Mouse (Mus musculus): ENCODE measurements around the gene Fosl1.
"Not testable (repeated sequence)": the region's sequence is repeated elsewhere in the genome, so short reads cannot be mapped to it uniquely, and the experiment has no call there.

Gene Fosl1

DNA sequence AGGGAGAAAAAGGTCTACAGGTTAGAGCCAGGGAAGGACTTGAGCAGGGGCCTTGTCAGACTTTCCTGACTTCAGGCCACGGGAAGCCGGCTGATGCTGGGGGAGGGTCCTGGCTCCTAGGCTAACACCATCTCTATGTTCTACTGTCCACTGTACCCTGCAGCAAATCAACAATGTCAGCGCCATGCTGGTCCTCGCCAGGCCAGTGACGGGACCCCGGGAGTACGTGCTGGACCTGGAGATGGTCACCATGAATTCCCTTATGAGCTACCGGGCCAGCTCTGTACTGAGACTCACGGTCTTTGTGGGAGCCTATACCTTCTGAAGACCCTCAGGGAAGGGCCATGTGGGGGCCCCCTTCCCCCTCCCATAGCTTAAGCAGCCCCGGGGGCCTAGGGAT lies 34.1 kb downstream of the Fosl1 start:
- no peak for DNase-seq (ENCODE audit: low read depth, low spot score)

GRCm38 (mm10) chr19:5483386-5484359 lies 36.3 kb downstream of the Fosl1 start:
- DNase-seq (ENCODE audit: low read depth, low spot score): no peak

DNA sequence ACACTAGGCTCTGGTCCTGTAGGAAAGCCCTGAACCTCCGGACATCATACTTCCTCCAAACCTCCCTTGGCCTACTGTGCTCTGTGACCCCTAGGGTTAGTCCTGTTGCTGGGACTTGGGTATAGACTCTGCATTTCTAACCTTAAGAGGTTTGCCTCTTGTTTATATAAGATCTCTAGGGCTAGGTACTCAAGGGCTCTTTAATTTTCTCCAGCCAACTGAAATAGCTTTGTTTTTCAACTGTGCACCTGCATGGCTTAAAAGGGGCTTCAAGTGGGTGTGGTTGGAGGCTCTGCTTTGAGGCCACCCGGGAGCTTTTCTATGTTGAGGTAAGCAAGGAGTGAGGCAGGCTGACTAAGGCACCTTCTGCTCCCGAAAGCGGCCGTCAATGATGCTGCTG lies 37.1 kb downstream of the Fosl1 start:
- DNase-seq (ENCODE audit: low read depth, low spot score): no peak

- no peak for DNase-seq (ENCODE audit: low read depth, low spot score)
Observed at GRCm38 (mm10) chr19:5485371-5485770, 38.0 kb downstream of the Fosl1 start.

GRCm38 (mm10) chr19:5485821-5486220 lies 38.5 kb downstream of the Fosl1 start:
- DNase-seq (ENCODE audit: low read depth, low spot score): no peak

- no peak for DNase-seq (ENCODE audit: low read depth, low spot score)
Observed at GRCm38 (mm10) chr19:5486286-5486685, 38.9 kb downstream of the Fosl1 start.

DNA sequence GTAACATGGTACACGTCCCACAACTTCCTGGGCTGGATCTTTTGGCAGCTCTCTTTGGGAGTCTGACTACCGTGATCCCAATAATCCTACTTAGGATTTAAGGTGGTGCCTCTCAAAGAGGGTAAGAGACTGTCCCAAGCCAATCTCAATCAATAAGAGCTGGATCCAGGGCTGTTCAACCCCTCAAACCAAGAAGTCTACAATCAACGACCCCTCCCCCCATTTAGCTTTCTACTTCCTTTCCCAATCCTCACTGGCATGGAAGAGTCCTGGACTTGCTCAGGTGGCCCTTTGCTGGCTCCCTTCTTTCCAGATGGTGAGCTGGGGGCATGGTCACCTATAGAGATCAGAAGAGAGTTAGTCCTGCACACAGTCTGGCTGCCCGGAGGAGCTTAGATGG lies 39.4 kb downstream of the Fosl1 start:
- DNase-seq (ENCODE audit: low read depth, low spot score): no peak

- peak; percentile 95 for DNase-seq (ENCODE audit: low read depth, low spot score)
Observed at GRCm38 (mm10) chr19:5487768-5488550, 40.6 kb downstream of the Fosl1 start, which contains the start of gene Mus81. Gene Mus81 (minus strand): TSS chr19:5488402.

GRCm38 (mm10) chr19:5488878-5489571 lies 41.7 kb downstream of the Fosl1 start:
- peak; percentile 96 for DNase-seq (ENCODE audit: low read depth, low spot score)

- DNase-seq (ENCODE audit: low read depth, low spot score): not testable (repeated sequence)
Observed at GRCm38 (mm10) chr19:5489721-5490120, 42.4 kb downstream of the Fosl1 start.

DNA sequence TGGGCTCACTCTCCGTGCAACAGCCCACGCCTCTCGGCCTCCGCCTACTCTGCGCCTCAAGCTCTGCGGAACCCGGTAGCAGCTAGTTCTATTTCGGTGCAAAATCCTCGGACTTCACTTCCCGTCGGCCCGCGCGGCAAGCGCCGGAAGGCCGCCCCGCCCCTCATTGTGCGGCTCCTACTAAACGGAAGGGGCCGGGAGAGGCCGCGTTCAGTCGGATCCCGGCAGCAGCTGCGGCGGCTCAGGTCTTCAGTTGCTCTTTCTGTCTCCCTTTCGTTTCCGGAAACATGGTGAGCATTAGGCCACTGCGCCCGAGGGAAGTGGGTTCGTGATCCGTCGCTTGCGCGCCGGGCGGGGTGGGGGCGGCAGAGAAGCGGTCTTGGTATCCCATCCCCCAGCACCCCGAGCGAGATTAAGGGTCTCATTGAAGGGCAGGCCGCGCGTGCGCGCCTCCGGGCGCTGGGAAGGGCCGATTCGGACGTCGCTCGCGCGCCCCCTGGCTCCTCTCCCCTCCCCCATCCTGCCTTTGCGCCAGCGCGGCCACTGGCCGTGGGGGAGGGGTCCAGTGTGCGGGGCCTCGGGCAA lies 43.1 kb downstream of the Fosl1 start, which contains the start of gene Cfl1:
Gene Cfl1 (plus strand): TSS at position 143 of the 585 bp plus-strand sequence.
- DNase-seq (ENCODE audit: low read depth, low spot score): peak; percentile 97

- DNase-seq (ENCODE audit: low read depth, low spot score): peak; percentile 85
Observed at GRCm38 (mm10) chr19:5490898-5491708, 43.8 kb downstream of the Fosl1 start.

DNA sequence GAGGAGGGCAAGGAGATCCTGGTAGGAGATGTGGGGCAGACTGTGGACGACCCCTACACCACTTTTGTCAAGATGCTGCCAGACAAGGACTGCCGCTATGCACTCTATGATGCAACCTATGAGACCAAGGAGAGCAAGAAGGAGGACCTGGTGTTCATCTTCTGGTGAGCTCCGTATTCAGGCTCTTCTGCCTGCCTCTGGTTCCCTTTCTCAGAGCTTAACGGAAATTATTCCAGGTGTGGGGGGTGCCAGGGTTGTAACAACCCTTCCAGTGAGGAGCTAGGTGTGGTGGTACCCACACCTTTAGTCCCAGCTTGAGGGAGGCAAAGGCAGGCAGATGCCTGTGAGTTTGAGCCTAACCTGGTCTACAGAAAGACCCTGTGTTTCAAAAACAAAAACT lies 45.3 kb downstream of the Fosl1 start:
- no peak for DNase-seq (ENCODE audit: low read depth, low spot score)

GRCm38 (mm10) chr19:5493301-5493721 lies 46.0 kb downstream of the Fosl1 start:
- not testable (repeated sequence) for DNase-seq (ENCODE audit: low read depth, low spot score)

GRCm38 (mm10) chr19:5494314-5494713 lies 47.0 kb downstream of the Fosl1 start:
- no peak for DNase-seq (ENCODE audit: low read depth, low spot score)

DNA sequence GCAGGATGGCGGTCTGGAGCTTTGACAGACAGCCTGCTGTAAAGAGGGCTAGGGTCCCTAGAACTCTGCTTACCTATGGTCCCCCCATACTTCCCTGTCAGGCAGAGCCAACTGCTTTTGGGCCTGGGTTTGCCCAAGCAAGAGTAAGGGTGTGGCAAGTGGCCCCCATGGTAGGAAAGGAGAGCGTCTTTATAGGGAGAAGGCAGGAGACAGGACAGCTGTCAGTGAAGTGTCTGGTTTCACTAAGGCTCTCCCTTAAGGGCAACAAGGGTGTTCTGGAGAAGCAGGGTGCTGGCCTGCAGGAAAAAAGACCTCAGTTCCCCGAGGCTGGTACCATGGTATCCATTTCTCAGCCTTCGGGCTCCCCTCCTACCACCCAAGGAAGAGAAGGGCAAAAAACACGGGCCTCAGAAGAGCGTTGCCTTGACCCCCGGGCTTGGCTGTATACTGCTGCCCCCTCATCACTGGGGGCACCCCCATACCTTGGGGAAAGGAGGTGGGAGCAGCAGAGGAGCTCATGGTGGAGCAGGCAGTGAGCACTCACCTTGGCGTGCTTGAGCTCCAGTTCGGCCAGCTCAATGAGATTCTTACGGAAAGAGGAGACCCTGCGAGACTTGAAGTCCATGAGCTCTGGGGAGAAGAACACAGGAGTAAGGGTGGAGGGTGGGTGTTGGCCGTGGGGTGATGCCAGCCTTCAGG lies 48.2 kb downstream of the Fosl1 start:
- DNase-seq (ENCODE audit: low read depth, low spot score): no peak

- no peak for DNase-seq (ENCODE audit: low read depth, low spot score)
Observed at GRCm38 (mm10) chr19:5496052-5496370, 48.7 kb downstream of the Fosl1 start.

DNA sequence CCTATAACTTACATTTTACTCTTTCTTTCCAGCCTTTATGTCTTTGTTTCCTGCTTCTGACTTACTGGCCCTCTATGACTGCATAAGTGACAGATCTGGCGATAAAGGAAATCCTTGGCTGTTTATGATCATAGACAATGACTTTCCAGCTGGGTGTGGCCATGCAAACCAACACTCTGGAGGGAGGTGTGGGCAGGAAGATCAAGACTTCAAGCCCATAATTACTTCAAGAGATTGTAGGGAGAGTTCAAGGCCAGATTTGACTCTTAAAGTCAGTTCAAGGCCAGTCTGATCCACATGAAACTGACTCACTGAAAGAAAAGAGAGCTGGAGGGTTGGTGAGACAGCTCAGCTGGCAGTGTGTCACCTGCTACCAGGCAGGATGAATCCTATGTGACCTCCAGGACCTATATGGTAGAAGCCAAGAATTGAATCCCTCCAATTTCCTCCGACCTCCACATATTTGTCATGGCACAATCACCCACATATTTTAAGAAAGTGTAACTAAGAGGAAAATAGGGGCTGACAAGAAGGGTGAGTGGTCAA lies 53.1 kb downstream of the Fosl1 start:
- DNase-seq (ENCODE audit: low read depth, low spot score): no peak

GRCm38 (mm10) chr19:5503687-5504086 lies 56.3 kb downstream of the Fosl1 start, which contains the start of gene 1700020D05Rik:
Gene 1700020D05Rik (minus strand): TSS chr19:5503787.
- no peak for DNase-seq (ENCODE audit: low read depth, low spot score)
